Mouse (Mus musculus): ENCODE data around the gene Shoc2. TPM values are rescaled to one million over a fixed set of nuclear protein-coding genes. Genes with fewer than 3 reads are reported as not detected.

Gene Shoc2
- polyA plus RNA-seq, 1 experiment from 2014 or later: 43.6 TPM

GRCm38 (mm10) chr19:53983336-53983735 lies 39.2 kb downstream of the Shoc2 start:
- no peaks in the 10 kb centered on the region for H3K27me3 ChIP-seq
- no peak for ATAC-seq (ENCODE audit: borderline replicate concordance, extremely low read depth, low FRiP score, low TSS enrichment)
- H3K4me2 ChIP-seq: no peak overlapping the region
- H3K4me3 ChIP-seq: no peak overlapping the region
- 95% methylated on average over 1 of the region's 1 CpGs for WGBS
- no peak overlapping the region for H3K27ac ChIP-seq
- H3K4me1 ChIP-seq: no peaks in the 10 kb centered on the region
- H3K9ac ChIP-seq: no peak overlapping the region
- H3K9me3 ChIP-seq: no peaks in the 10 kb centered on the region
- H3K36me3 ChIP-seq: peaks cover 9% of the 10 kb centered on the region; the same call in 1 of the 2 replicates

GRCm38 (mm10) chr19:53984628-53985027 lies 40.5 kb downstream of the Shoc2 start:
- H3K27me3 ChIP-seq: no peaks in the 10 kb centered on the region
- peaks cover 14% of the 10 kb centered on the region for H3K36me3 ChIP-seq
- H3K27ac ChIP-seq: no peak overlapping the region
- ATAC-seq (ENCODE audit: borderline replicate concordance, extremely low read depth, low FRiP score, low TSS enrichment): no peak
- no peak overlapping the region for H3K4me3 ChIP-seq
- H3K9me3 ChIP-seq: no peaks in the 10 kb centered on the region
- H3K4me2 ChIP-seq: no peak overlapping the region
- H3K4me1 ChIP-seq: no peaks in the 10 kb centered on the region
- H3K9ac ChIP-seq: no peak overlapping the region
- 93% methylated on average over 3 of the region's 3 CpGs for WGBS

- H3K27ac ChIP-seq: no peak overlapping the region
- ATAC-seq (ENCODE audit: borderline replicate concordance, extremely low read depth, low FRiP score, low TSS enrichment): no peak
- H3K4me3 ChIP-seq: no peak overlapping the region
Observed at GRCm38 (mm10) chr19:53990538-53990937, 46.4 kb downstream of the Shoc2 start.

GRCm38 (mm10) chr19:53993860-53994259 lies 49.8 kb downstream of the Shoc2 start:
- H3K27ac ChIP-seq: no peak overlapping the region
- H3K4me3 ChIP-seq: no peak overlapping the region
- WGBS: 71% methylated on average over 3 of the region's 3 CpGs
- H3K9ac ChIP-seq: no peak overlapping the region
- no peaks in the 10 kb centered on the region for H3K4me1 ChIP-seq
- no peak overlapping the region for H3K4me2 ChIP-seq
- no peaks in the 10 kb centered on the region for H3K27me3 ChIP-seq
- peaks cover 5% of the 10 kb centered on the region; the same call in 1 of the 2 replicates for H3K36me3 ChIP-seq
- no peak for ATAC-seq (ENCODE audit: borderline replicate concordance, extremely low read depth, low FRiP score, low TSS enrichment)
- no peaks in the 10 kb centered on the region for H3K9me3 ChIP-seq

More at GRCm38 (mm10) chr19:53990538-53990937, 46.4 kb downstream of the Shoc2 start:
- Histone ChIP-seq H3K27me3 (no peaks in the 10 kb centered on the region), H3K36me3 (peaks cover 15% of the 10 kb centered on the region), H3K9ac (no peak overlapping the region), H3K4me1 (no peaks in the 10 kb centered on the region), H3K9me3 (no peaks in the 10 kb centered on the region), H3K4me2 (no peak overlapping the region)
- 88% methylated on average over 2 of the region's 2 CpGs for WGBS

GRCm38 (mm10) chr19:53994276-53994675 lies 50.2 kb downstream of the Shoc2 start:
- WGBS: 64% methylated on average over 1 of the region's 1 CpGs
- H3K4me1 ChIP-seq: no peaks in the 10 kb centered on the region

GRCm38 (mm10) chr19:54010973-54011372 lies 66.9 kb downstream of the Shoc2 start:
- 68% methylated on average over 4 of the region's 4 CpGs for WGBS
- Histone ChIP-seq H3K4me2 (no peak overlapping the region), H3K4me1 (peaks cover 2% of the 10 kb centered on the region; the same call in 1 of the 2 replicates), H3K27ac (no peak overlapping the region), H3K27me3 (no peaks in the 10 kb centered on the region), H3K9ac (no peak overlapping the region), H3K36me3 (no peaks in the 10 kb centered on the region), H3K4me3 (no peak overlapping the region), H3K9me3 (no peaks in the 10 kb centered on the region)
- no peak for ATAC-seq (ENCODE audit: borderline replicate concordance, extremely low read depth, low FRiP score, low TSS enrichment)

More at GRCm38 (mm10) chr19:53994276-53994675, 50.2 kb downstream of the Shoc2 start:
- no peak for ATAC-seq (ENCODE audit: borderline replicate concordance, extremely low read depth, low FRiP score, low TSS enrichment)
- no peaks in the 10 kb centered on the region for H3K9me3 ChIP-seq
- H3K9ac ChIP-seq: no peak overlapping the region
- no peaks in the 10 kb centered on the region for H3K27me3 ChIP-seq
- no peak overlapping the region for H3K4me3 ChIP-seq
- no peak overlapping the region for H3K4me2 ChIP-seq
- peaks cover 3% of the 10 kb centered on the region; the same call in 1 of the 2 replicates for H3K36me3 ChIP-seq
- H3K27ac ChIP-seq: no peak overlapping the region

GRCm38 (mm10) chr19:54014999-54015398 lies 70.9 kb downstream of the Shoc2 start:
- Histone ChIP-seq H3K27me3 (no peaks in the 10 kb centered on the region), H3K27ac (no peak overlapping the region), H3K4me2 (no peak overlapping the region), H3K36me3 (no peaks in the 10 kb centered on the region), H3K9ac (no peak overlapping the region), H3K9me3 (no peaks in the 10 kb centered on the region), H3K4me1 (peaks cover 2% of the 10 kb centered on the region; the same call in 1 of the 2 replicates), H3K4me3 (no peak overlapping the region)
- no peak for ATAC-seq (ENCODE audit: borderline replicate concordance, extremely low read depth, low FRiP score, low TSS enrichment)
- 90% methylated on average over 5 of the region's 5 CpGs for whole genome bisulfite sequencing

GRCm38 (mm10) chr19:54015503-54015902 lies 71.4 kb downstream of the Shoc2 start:
- Histone ChIP-seq H3K4me2 (no peak overlapping the region), H3K36me3 (no peaks in the 10 kb centered on the region), H3K9ac (no peak overlapping the region), H3K27me3 (no peaks in the 10 kb centered on the region), H3K4me1 (peaks cover 2% of the 10 kb centered on the region; the same call in 1 of the 2 replicates), H3K27ac (no peak overlapping the region), H3K4me3 (no peak overlapping the region), H3K9me3 (no peaks in the 10 kb centered on the region)
- ATAC-seq (ENCODE audit: borderline replicate concordance, extremely low read depth, low FRiP score, low TSS enrichment): no peak
- 95% methylated on average over 5 of the region's 5 CpGs for WGBS

- ATAC-seq (ENCODE audit: borderline replicate concordance, extremely low read depth, low FRiP score, low TSS enrichment): no peak
- Histone ChIP-seq H3K9ac (no peak overlapping the region), H3K9me3 (no peaks in the 10 kb centered on the region), H3K27me3 (no peaks in the 10 kb centered on the region), H3K36me3 (peaks cover 14% of the 10 kb centered on the region; the same call in 1 of the 2 replicates), H3K4me1 (no peaks in the 10 kb centered on the region), H3K4me3 (no peak overlapping the region), H3K4me2 (no peak overlapping the region), H3K27ac (no peak overlapping the region)
- WGBS: 88% methylated on average over 6 of the region's 6 CpGs
Observed at GRCm38 (mm10) chr19:54035100-54035499, 91.0 kb downstream of the Shoc2 start.

- Histone ChIP-seq H3K9me3 (no peaks in the 10 kb centered on the region), H3K36me3 (peaks cover 7% of the 10 kb centered on the region; the same call in 1 of the 2 replicates), H3K9ac (no peak overlapping the region), H3K4me3 (no peak overlapping the region), H3K27ac (no peak overlapping the region), H3K4me1 (peaks cover 8% of the 10 kb centered on the region), H3K27me3 (no peaks in the 10 kb centered on the region), H3K4me2 (no peak overlapping the region)
- WGBS: 75% methylated on average over 7 of the region's 7 CpGs
- ATAC-seq (ENCODE audit: borderline replicate concordance, extremely low read depth, low FRiP score, low TSS enrichment): no peak
Observed at GRCm38 (mm10) chr19:54039441-54039840, 95.3 kb downstream of the Shoc2 start.

- Histone ChIP-seq H3K27ac (peak overlapping the region; percentile 59), H3K9me3 (no peaks in the 10 kb centered on the region), H3K4me3 (no peak overlapping the region), H3K36me3 (peaks cover 7% of the 10 kb centered on the region; the same call in 1 of the 2 replicates), H3K9ac (no peak overlapping the region), H3K27me3 (peaks cover 7% of the 10 kb centered on the region), H3K4me2 (no peak overlapping the region), H3K4me1 (peaks cover 19% of the 10 kb centered on the region)
- ATAC-seq (ENCODE audit: borderline replicate concordance, extremely low read depth, low FRiP score, low TSS enrichment): no peak
- 23% methylated on average over 4 of the region's 4 CpGs for WGBS
Observed at GRCm38 (mm10) chr19:54040356-54041028, 96.4 kb downstream of the Shoc2 start.

GRCm38 (mm10) chr19:54041029-54041367 lies 96.9 kb downstream of the Shoc2 start:
- 18% methylated on average over 5 of the region's 5 CpGs for WGBS
- Histone ChIP-seq H3K4me1 (peaks cover 24% of the 10 kb centered on the region), H3K9ac (no peak overlapping the region), H3K9me3 (no peaks in the 10 kb centered on the region), H3K4me3 (no peak overlapping the region), H3K27me3 (peaks cover 12% of the 10 kb centered on the region), H3K36me3 (peaks cover 6% of the 10 kb centered on the region; the same call in 1 of the 2 replicates), H3K27ac (peak overlapping the region; percentile 59), H3K4me2 (no peak overlapping the region)
- ATAC-seq (ENCODE audit: borderline replicate concordance, extremely low read depth, low FRiP score, low TSS enrichment): no peak
